Mouse (Mus musculus): ENCODE data around the gene Zbtb40. TPM values are rescaled to one million over a fixed set of nuclear protein-coding genes. Genes with fewer than 3 reads are reported as not detected.
A peak's percentile ranks its signal among the peaks of the same experiment; 100 is the strongest.

Gene Zbtb40
- polyA plus RNA-seq, 1 experiment from 2014 or later = 5.1 TPM

GRCm38 (mm10) chr4:137071204-137071603 is 22.6 kb upstream of the Zbtb40 start:
- Histone ChIP-seq H3K27ac (replicated peaks; ENCODE audit: low read depth, low read length) (no peak overlapping the region), H3K4me3 (ENCODE audit: low read depth, low read length) (no peak overlapping the region), H3K4me1 (ENCODE audit: control insufficient read depth, insufficient read depth, low read length) (peaks cover 2% of the 10 kb centered on the region; the same call in 1 of the 2 replicates), H3K4me2 (ENCODE audit: low read depth, severe bottlenecking) (no peak overlapping the region), H3K27me3 (ENCODE audit: control insufficient read depth, insufficient read depth, low read length) (0 out of 2 replicates have a peak, but pooled peaks cover 2% of the 10 kb centered on the region), H3K9me3 (ENCODE audit: control insufficient read depth, low read length) (no peaks in the 10 kb centered on the region), H3K36me3 (ENCODE audit: control insufficient read depth, insufficient read depth, low read length) (no peaks in the 10 kb centered on the region), H3K9ac (ENCODE audit: low read length) (no peak overlapping the region)
- ATAC-seq (ENCODE audit: insufficient number of reproducible peaks, low FRiP score, low TSS enrichment, low read depth) (no peak), DNase-seq (ENCODE audit: low spot score) (no peak)
- WGBS = 82% methylated on average over 6 of the region's 6 CpGs

- ATAC-seq (ENCODE audit: insufficient number of reproducible peaks, low FRiP score, low TSS enrichment, low read depth) = no peak
- 20% methylated on average over 8 of the region's 8 CpGs for WGBS
Measured at GRCm38 (mm10) chr4:137068491-137068890, 19.9 kb upstream of the Zbtb40 start.

GRCm38 (mm10) chr4:137065846-137066245 is 17.2 kb upstream of the Zbtb40 start:
- DNase-seq (ENCODE audit: low spot score) (no peak), ATAC-seq (ENCODE audit: insufficient number of reproducible peaks, low FRiP score, low TSS enrichment, low read depth) (no peak)
- Histone ChIP-seq H3K4me2 (ENCODE audit: low read depth, severe bottlenecking) (no peak overlapping the region), H3K9me3 (ENCODE audit: control insufficient read depth, low read length) (no peaks in the 10 kb centered on the region), H3K36me3 (ENCODE audit: control insufficient read depth, insufficient read depth, low read length) (no peaks in the 10 kb centered on the region), H3K4me3 (ENCODE audit: low read depth, low read length) (no peak overlapping the region), H3K9ac (ENCODE audit: low read length) (no peak overlapping the region), H3K4me1 (ENCODE audit: control insufficient read depth, insufficient read depth, low read length) (peaks cover 2% of the 10 kb centered on the region; the same call in 1 of the 2 replicates), H3K27me3 (ENCODE audit: control insufficient read depth, insufficient read depth, low read length) (0 out of 2 replicates have a peak, but pooled peaks cover 2% of the 10 kb centered on the region), H3K27ac (replicated peaks; ENCODE audit: low read depth, low read length) (no peak overlapping the region)
- WGBS = 50% methylated on average over 6 of the region's 6 CpGs

More at GRCm38 (mm10) chr4:137068491-137068890, 19.9 kb upstream of the Zbtb40 start:
- H3K4me2 ChIP-seq (ENCODE audit: low read depth, severe bottlenecking) = no peak overlapping the region
- H3K9me3 ChIP-seq (ENCODE audit: control insufficient read depth, low read length) = no peaks in the 10 kb centered on the region
- no peak for DNase-seq (ENCODE audit: low spot score)
- H3K27me3 ChIP-seq (ENCODE audit: control insufficient read depth, insufficient read depth, low read length) = 0 out of 2 replicates have a peak, but pooled peaks cover 2% of the 10 kb centered on the region
- peaks cover 2% of the 10 kb centered on the region; the same call in 1 of the 2 replicates for H3K4me1 ChIP-seq (ENCODE audit: control insufficient read depth, insufficient read depth, low read length)
- no peak overlapping the region for H3K9ac ChIP-seq (ENCODE audit: low read length)
- H3K36me3 ChIP-seq (ENCODE audit: control insufficient read depth, insufficient read depth, low read length) = no peaks in the 10 kb centered on the region
- H3K27ac ChIP-seq (replicated peaks; ENCODE audit: low read depth, low read length) = no peak overlapping the region
- H3K4me3 ChIP-seq (ENCODE audit: low read depth, low read length) = no peak overlapping the region

- Histone ChIP-seq H3K4me2 (ENCODE audit: low read depth, severe bottlenecking) (no peak overlapping the region), H3K36me3 (ENCODE audit: control insufficient read depth, insufficient read depth, low read length) (no peaks in the 10 kb centered on the region), H3K9ac (ENCODE audit: low read length) (no peak overlapping the region), H3K4me1 (ENCODE audit: control insufficient read depth, insufficient read depth, low read length) (no peaks in the 10 kb centered on the region), H3K27ac (replicated peaks; ENCODE audit: low read depth, low read length) (no peak overlapping the region), H3K27me3 (ENCODE audit: control insufficient read depth, insufficient read depth, low read length) (0 out of 2 replicates have a peak, but pooled peaks cover 7% of the 10 kb centered on the region), H3K9me3 (ENCODE audit: control insufficient read depth, low read length) (no peaks in the 10 kb centered on the region), H3K4me3 (ENCODE audit: low read depth, low read length) (no peak overlapping the region)
- no peak for DNase-seq (ENCODE audit: low spot score)
- 70% methylated on average over 3 of the region's 3 CpGs for WGBS
- ATAC-seq (ENCODE audit: insufficient number of reproducible peaks, low FRiP score, low TSS enrichment, low read depth) = no peak
Measured at GRCm38 (mm10) chr4:137054932-137055331, 6.3 kb upstream of the Zbtb40 start.

GRCm38 (mm10) chr4:137053810-137054209 is 5.2 kb upstream of the Zbtb40 start:
- no peak overlapping the region for H3K27ac ChIP-seq (replicated peaks; ENCODE audit: low read depth, low read length)
- H3K9me3 ChIP-seq (ENCODE audit: control insufficient read depth, low read length) = no peaks in the 10 kb centered on the region
- 0 out of 2 replicates have a peak, but pooled peaks cover 8% of the 10 kb centered on the region for H3K27me3 ChIP-seq (ENCODE audit: control insufficient read depth, insufficient read depth, low read length)
- no peak overlapping the region for H3K9ac ChIP-seq (ENCODE audit: low read length)
- H3K36me3 ChIP-seq (ENCODE audit: control insufficient read depth, insufficient read depth, low read length) = no peaks in the 10 kb centered on the region
- H3K4me3 ChIP-seq (ENCODE audit: low read depth, low read length) = no peak overlapping the region
- no peak for ATAC-seq (ENCODE audit: insufficient number of reproducible peaks, low FRiP score, low TSS enrichment, low read depth)
- WGBS = 80% methylated on average over 5 of the region's 5 CpGs
- H3K4me1 ChIP-seq (ENCODE audit: control insufficient read depth, insufficient read depth, low read length) = no peaks in the 10 kb centered on the region
- H3K4me2 ChIP-seq (ENCODE audit: low read depth, severe bottlenecking) = no peak overlapping the region
- no peak for DNase-seq (ENCODE audit: low spot score)

- ATAC-seq (ENCODE audit: insufficient number of reproducible peaks, low FRiP score, low TSS enrichment, low read depth) = peak; percentile 72
- H3K36me3 ChIP-seq (ENCODE audit: control insufficient read depth, insufficient read depth, low read length) = no peaks in the 10 kb centered on the region
- peak overlapping the region; percentile 59 for H3K4me2 ChIP-seq (ENCODE audit: low read depth, severe bottlenecking)
- DNase-seq (ENCODE audit: low spot score) = no peak
- peak overlapping the region; percentile 84 for H3K4me3 ChIP-seq (ENCODE audit: low read depth, low read length)
- H3K4me1 ChIP-seq (ENCODE audit: control insufficient read depth, insufficient read depth, low read length) = peaks cover 21% of the 10 kb centered on the region
- H3K27ac ChIP-seq (replicated peaks; ENCODE audit: low read depth, low read length) = peak overlapping the region; percentile 49; the same call in 1 of the 2 replicates
- under 1% methylated on average over 52 of the region's 52 CpGs for WGBS
- no peaks in the 10 kb centered on the region for H3K9me3 ChIP-seq (ENCODE audit: control insufficient read depth, low read length)
- H3K27me3 ChIP-seq (ENCODE audit: control insufficient read depth, insufficient read depth, low read length) = 0 out of 2 replicates have a peak, but pooled peaks cover 6% of the 10 kb centered on the region
- H3K9ac ChIP-seq (ENCODE audit: low read length) = peak overlapping the region; percentile 69
Measured at GRCm38 (mm10) chr4:137047840-137048549, 606 bp downstream of the Zbtb40 start.

GRCm38 (mm10) chr4:137046110-137046509 is 2.5 kb downstream of the Zbtb40 start:
- 88% methylated on average over 5 of the region's 5 CpGs for WGBS
- no peak for ATAC-seq (ENCODE audit: insufficient number of reproducible peaks, low FRiP score, low TSS enrichment, low read depth)

GRCm38 (mm10) chr4:137044516-137044915 is 4.1 kb downstream of the Zbtb40 start:
- peak overlapping the region; percentile 23; the same call in 1 of the 2 replicates for H3K4me2 ChIP-seq (ENCODE audit: low read depth, severe bottlenecking)
- peaks cover 37% of the 10 kb centered on the region for H3K4me1 ChIP-seq (ENCODE audit: control insufficient read depth, insufficient read depth, low read length)

More at GRCm38 (mm10) chr4:137046110-137046509, 2.5 kb downstream of the Zbtb40 start:
- Histone ChIP-seq H3K4me2 (ENCODE audit: low read depth, severe bottlenecking) (no peak overlapping the region), H3K27ac (replicated peaks; ENCODE audit: low read depth, low read length) (no peak overlapping the region), H3K4me1 (ENCODE audit: control insufficient read depth, insufficient read depth, low read length) (peaks cover 36% of the 10 kb centered on the region), H3K27me3 (ENCODE audit: control insufficient read depth, insufficient read depth, low read length) (0 out of 2 replicates have a peak, but pooled peaks cover 2% of the 10 kb centered on the region), H3K4me3 (ENCODE audit: low read depth, low read length) (no peak overlapping the region), H3K9ac (ENCODE audit: low read length) (no peak overlapping the region), H3K9me3 (ENCODE audit: control insufficient read depth, low read length) (no peaks in the 10 kb centered on the region), H3K36me3 (ENCODE audit: control insufficient read depth, insufficient read depth, low read length) (no peaks in the 10 kb centered on the region)
- DNase-seq (ENCODE audit: low spot score) = no peak

More at GRCm38 (mm10) chr4:137044516-137044915, 4.1 kb downstream of the Zbtb40 start:
- H3K27ac ChIP-seq (replicated peaks; ENCODE audit: low read depth, low read length) = no peak overlapping the region
- H3K27me3 ChIP-seq (ENCODE audit: control insufficient read depth, insufficient read depth, low read length) = no peaks in the 10 kb centered on the region
- H3K9me3 ChIP-seq (ENCODE audit: control insufficient read depth, low read length) = no peaks in the 10 kb centered on the region
- H3K4me3 ChIP-seq (ENCODE audit: low read depth, low read length) = no peak overlapping the region
- ATAC-seq (ENCODE audit: insufficient number of reproducible peaks, low FRiP score, low TSS enrichment, low read depth) = no peak
- peak overlapping the region; percentile 22; the same call in 1 of the 2 replicates for H3K9ac ChIP-seq (ENCODE audit: low read length)
- no peaks in the 10 kb centered on the region for H3K36me3 ChIP-seq (ENCODE audit: control insufficient read depth, insufficient read depth, low read length)
- DNase-seq (ENCODE audit: low spot score) = no peak
- WGBS = 30% methylated on average over 5 of the region's 5 CpGs
